Mouse (Mus musculus): ENCODE data around the gene Tmem123. TPM values are rescaled to one million over a fixed set of nuclear protein-coding genes. Genes with fewer than 3 reads are reported as not detected.

Gene Tmem123
- polyA plus RNA-seq, 2 experiments: 23.3 to 45.2 TPM

DNA sequence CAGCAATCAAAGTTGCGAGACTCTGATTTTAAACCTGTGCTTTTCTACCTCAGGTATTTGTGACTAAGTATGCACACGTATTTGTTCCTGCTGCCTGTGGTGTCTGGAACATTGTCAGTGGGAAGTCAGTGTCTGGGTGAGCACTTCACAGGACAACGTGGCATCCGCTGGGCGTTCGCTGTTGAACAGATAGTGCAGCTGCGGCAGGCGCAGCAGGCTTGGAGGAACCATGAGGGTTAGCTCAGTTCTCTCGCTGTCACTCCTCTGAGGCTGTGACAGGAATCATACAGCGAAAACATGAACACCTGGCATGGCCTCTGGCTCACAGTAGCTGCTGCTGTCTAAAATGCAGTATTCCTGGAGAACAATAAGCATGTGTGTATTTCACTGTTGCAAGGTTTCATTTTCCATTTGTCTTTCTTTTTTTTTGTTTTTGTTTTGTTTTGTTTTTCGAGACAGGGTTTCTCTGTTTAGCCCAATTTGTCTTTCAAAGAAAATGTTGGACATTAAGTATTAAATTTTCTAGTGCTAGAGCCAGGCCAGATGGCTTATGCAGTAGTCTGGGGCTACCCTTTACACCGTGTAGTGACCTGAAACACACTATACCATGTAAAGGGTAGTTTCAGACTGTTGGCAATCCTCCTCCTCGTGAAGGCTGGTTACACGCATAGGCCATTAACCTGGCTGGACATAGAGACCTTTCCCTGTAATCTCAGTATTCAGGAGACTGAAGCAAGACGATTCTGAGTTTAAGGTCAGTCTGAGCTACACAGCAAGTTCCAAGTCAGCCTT, 20.2 kb downstream of the Tmem123 start:
- H3K27me3 ChIP-seq (ENCODE audit: control insufficient read depth, insufficient read depth, low read length): no peaks in the 10 kb centered on the region
- H3K36me3 ChIP-seq (replicated peaks; ENCODE audit: control insufficient read depth, insufficient read depth, low read depth): no peaks in the 10 kb centered on the region; the same call in 1 of the 2 replicates
- no peak overlapping the region for H3K9ac ChIP-seq (replicated peaks)
- H3K4me3 ChIP-seq (ENCODE audit: insufficient read depth in 1 of 2, low read depth in 2 of 2, low read length in 2 of 2): no peak overlapping the region
- H3K9me3 ChIP-seq (ENCODE audit: control insufficient read depth, low read length): no peaks in the 10 kb centered on the region
- H3K4me1 ChIP-seq (replicated peaks; ENCODE audit: control insufficient read depth in 2 of 2, insufficient read depth in 2 of 2, low read length in 1 of 2): peaks cover 20 to 33% of the 10 kb centered on the region in 2 experiments
- no peak overlapping the region for H3K4me2 ChIP-seq (ENCODE audit: low read depth)
- TF ChIP-seq EP300 (IDR thresholded peaks at IDR 0.05; ENCODE audit: low read depth): no peak
- TF ChIP-seq CTCF (IDR thresholded peaks at IDR 0.05; ENCODE audit: low read depth): no peak
- no peak for DNase-seq (ENCODE audit: low read depth in 3 of 3, low spot score in 3 of 3)
- WGBS (ENCODE audit: insufficient replicate concordance): 73% methylated on average over 15 of the region's 15 CpGs
- H3K27ac ChIP-seq: no peak overlapping the region
- no peak for ATAC-seq (ENCODE audit: insufficient read depth)

DNA sequence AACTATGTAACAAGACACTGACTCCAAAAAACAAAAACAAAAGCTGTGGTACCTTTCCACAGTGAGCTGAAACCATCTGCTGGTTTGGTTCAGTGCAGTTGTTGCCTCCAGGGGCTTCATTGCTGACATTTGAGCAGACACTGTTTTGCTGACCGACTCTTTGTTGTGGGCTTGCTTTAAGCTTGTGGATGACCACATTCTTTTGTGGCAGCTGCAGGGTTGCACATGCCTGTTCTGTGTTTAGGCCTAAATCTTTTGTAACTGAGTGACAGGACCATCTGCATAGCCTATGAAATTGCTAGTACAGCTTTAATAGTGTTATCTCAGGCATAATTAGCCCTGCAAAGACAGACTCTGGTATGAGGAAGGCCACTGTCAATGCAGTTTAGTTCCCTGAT, 20.8 kb downstream of the Tmem123 start:
- ATAC-seq (ENCODE audit: insufficient read depth) (no peak), DNase-seq (ENCODE audit: low read depth in 3 of 3, low spot score in 3 of 3) (no peak)
- 72% methylated on average over 1 of the region's 1 CpGs for WGBS (ENCODE audit: insufficient replicate concordance)
- no peak for TF ChIP-seq CTCF (IDR thresholded peaks at IDR 0.05; ENCODE audit: low read depth)
- TF ChIP-seq EP300 (IDR thresholded peaks at IDR 0.05; ENCODE audit: low read depth): no peak
- Histone ChIP-seq H3K4me3 (ENCODE audit: insufficient read depth in 1 of 2, low read depth in 2 of 2, low read length in 2 of 2) (no peak overlapping the region), H3K36me3 (replicated peaks; ENCODE audit: control insufficient read depth, insufficient read depth, low read depth) (no peaks in the 10 kb centered on the region; the same call in 1 of the 2 replicates), H3K27ac (no peak overlapping the region), H3K4me2 (ENCODE audit: low read depth) (no peak overlapping the region), H3K4me1 (replicated peaks; ENCODE audit: control insufficient read depth in 2 of 2, insufficient read depth in 2 of 2, low read length in 1 of 2) (peaks cover 24 to 30% of the 10 kb centered on the region in 2 experiments), H3K27me3 (ENCODE audit: control insufficient read depth, insufficient read depth, low read length) (no peaks in the 10 kb centered on the region), H3K9ac (replicated peaks) (no peak overlapping the region), H3K9me3 (ENCODE audit: control insufficient read depth, low read length) (no peaks in the 10 kb centered on the region)

DNA sequence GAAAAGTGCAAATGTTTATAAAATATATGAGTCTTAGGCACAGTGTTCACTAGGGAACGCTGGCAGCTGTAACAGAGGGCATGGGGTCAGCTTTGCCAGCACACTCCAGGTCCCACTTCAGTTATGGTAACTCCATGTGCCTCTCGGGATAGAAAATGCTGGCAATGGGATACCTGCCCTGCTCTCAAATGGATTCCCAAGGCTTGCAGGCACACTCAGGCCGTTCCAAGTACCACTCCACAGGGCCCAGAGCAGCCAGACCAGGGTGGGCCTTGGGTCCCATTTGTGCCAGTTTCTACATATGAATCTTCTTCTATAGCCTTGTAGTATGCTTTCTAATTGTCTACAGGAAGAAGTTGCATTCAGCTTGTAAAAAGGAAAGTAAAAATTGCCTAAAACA, 21.6 kb downstream of the Tmem123 start:
- Histone ChIP-seq H3K27me3 (ENCODE audit: control insufficient read depth, insufficient read depth, low read length) (no peaks in the 10 kb centered on the region), H3K4me3 (ENCODE audit: insufficient read depth in 1 of 2, low read depth in 2 of 2, low read length in 2 of 2) (no peak overlapping the region), H3K36me3 (replicated peaks; ENCODE audit: control insufficient read depth, insufficient read depth, low read depth) (no peaks in the 10 kb centered on the region; the same call in 1 of the 2 replicates), H3K4me1 (replicated peaks; ENCODE audit: control insufficient read depth in 2 of 2, insufficient read depth in 2 of 2, low read length in 1 of 2) (peaks cover 24 to 30% of the 10 kb centered on the region in 2 experiments), H3K4me2 (ENCODE audit: low read depth) (no peak overlapping the region), H3K9me3 (ENCODE audit: control insufficient read depth, low read length) (no peaks in the 10 kb centered on the region), H3K9ac (replicated peaks) (no peak overlapping the region), H3K27ac (no peak overlapping the region)
- ATAC-seq (ENCODE audit: insufficient read depth) (no peak), DNase-seq (ENCODE audit: low read depth in 3 of 3, low spot score in 3 of 3) (no peak)
- TF ChIP-seq EP300 (IDR thresholded peaks at IDR 0.05; ENCODE audit: low read depth): no peak
- TF ChIP-seq CTCF (IDR thresholded peaks at IDR 0.05; ENCODE audit: low read depth): no peak
- WGBS (ENCODE audit: insufficient replicate concordance): 78% methylated on average over 3 of the region's 3 CpGs

DNA sequence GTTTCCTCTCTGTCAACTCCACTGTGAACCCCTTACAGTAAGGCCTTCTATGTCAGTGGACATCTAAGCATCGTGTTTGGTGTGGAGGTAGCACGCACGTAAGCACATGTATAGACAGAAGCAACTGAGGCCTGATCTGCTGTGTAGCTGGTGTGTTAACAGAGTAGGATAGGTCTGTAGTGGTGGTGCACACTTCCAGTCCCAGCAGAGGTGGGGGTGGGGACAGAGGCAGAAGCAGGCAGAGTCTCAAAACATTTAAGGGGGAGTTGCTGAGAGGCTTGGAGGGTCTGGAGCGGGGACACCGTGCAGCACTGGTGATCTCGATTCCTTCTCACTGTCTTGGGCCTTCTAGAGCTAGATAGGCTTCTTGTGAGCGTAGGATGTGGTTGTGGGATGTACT, 22.2 kb downstream of the Tmem123 start:
- ATAC-seq (ENCODE audit: insufficient read depth): no peak
- H3K4me3 ChIP-seq (ENCODE audit: insufficient read depth in 1 of 2, low read depth in 2 of 2, low read length in 2 of 2): no peak overlapping the region
- H3K4me1 ChIP-seq (replicated peaks; ENCODE audit: control insufficient read depth in 2 of 2, insufficient read depth in 2 of 2, low read length in 1 of 2): peaks cover 24 to 32% of the 10 kb centered on the region in 2 experiments
- no peaks in the 10 kb centered on the region for H3K9me3 ChIP-seq (ENCODE audit: control insufficient read depth, low read length)
- TF ChIP-seq CTCF (IDR thresholded peaks at IDR 0.05; ENCODE audit: low read depth): no peak
- no peak for TF ChIP-seq EP300 (IDR thresholded peaks at IDR 0.05; ENCODE audit: low read depth)
- H3K27ac ChIP-seq: no peak overlapping the region
- DNase-seq (ENCODE audit: low read depth in 3 of 3, low spot score in 3 of 3): no peak
- no peak overlapping the region for H3K9ac ChIP-seq (replicated peaks)
- no peaks in the 10 kb centered on the region for H3K27me3 ChIP-seq (ENCODE audit: control insufficient read depth, insufficient read depth, low read length)
- H3K4me2 ChIP-seq (ENCODE audit: low read depth): no peak overlapping the region
- WGBS (ENCODE audit: insufficient replicate concordance): 85% methylated on average over 7 of the region's 7 CpGs
- no peaks in the 10 kb centered on the region; the same call in none of the 2 replicates for H3K36me3 ChIP-seq (replicated peaks; ENCODE audit: control insufficient read depth, insufficient read depth, low read depth)

DNA sequence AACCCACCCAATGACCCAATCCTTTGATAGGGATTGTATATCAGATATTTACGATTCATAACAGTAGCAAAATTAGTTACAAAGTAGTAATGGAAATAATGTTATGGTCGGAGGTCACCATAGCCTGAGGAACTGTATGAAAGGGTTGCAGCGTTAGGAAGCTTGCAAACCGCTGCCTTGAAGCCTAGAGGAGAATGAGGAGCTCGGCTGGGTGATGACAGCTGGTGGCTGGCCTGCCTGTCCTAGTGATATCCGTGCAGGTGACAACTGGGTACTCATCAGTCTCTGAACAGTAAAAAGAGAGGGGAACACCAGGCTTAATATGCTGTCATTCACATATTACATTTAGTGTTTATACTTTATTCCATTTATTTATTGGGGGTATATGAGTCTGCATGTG, 24.6 kb downstream of the Tmem123 start:
- no peak overlapping the region for H3K4me2 ChIP-seq (ENCODE audit: low read depth)
- WGBS (ENCODE audit: insufficient replicate concordance): 73% methylated on average over 6 of the region's 6 CpGs
- H3K27ac ChIP-seq: no peak overlapping the region
- no peak overlapping the region for H3K4me3 ChIP-seq (ENCODE audit: insufficient read depth in 1 of 2, low read depth in 2 of 2, low read length in 2 of 2)
- TF ChIP-seq EP300 (IDR thresholded peaks at IDR 0.05; ENCODE audit: low read depth): no peak
- peaks cover 16% of the 10 kb centered on the region for H3K36me3 ChIP-seq (replicated peaks; ENCODE audit: control insufficient read depth, insufficient read depth, low read depth)
- H3K9me3 ChIP-seq (ENCODE audit: control insufficient read depth, low read length): no peaks in the 10 kb centered on the region
- H3K27me3 ChIP-seq (ENCODE audit: control insufficient read depth, insufficient read depth, low read length): no peaks in the 10 kb centered on the region
- DNase-seq (ENCODE audit: low read depth in 3 of 3, low spot score in 3 of 3) (no peak), ATAC-seq (ENCODE audit: insufficient read depth) (no peak)
- peaks cover 24 to 29% of the 10 kb centered on the region in 2 experiments for H3K4me1 ChIP-seq (replicated peaks; ENCODE audit: control insufficient read depth in 2 of 2, insufficient read depth in 2 of 2, low read length in 1 of 2)
- no peak overlapping the region for H3K9ac ChIP-seq (replicated peaks)
